Mouse (Mus musculus): ENCODE data around the gene Peli2. TPM values are rescaled to one million over a fixed set of nuclear protein-coding genes. Genes with fewer than 3 reads are reported as not detected.

Peli2 gene
- total and polyA plus RNA-seq, 3 experiments = not detected

DNA sequence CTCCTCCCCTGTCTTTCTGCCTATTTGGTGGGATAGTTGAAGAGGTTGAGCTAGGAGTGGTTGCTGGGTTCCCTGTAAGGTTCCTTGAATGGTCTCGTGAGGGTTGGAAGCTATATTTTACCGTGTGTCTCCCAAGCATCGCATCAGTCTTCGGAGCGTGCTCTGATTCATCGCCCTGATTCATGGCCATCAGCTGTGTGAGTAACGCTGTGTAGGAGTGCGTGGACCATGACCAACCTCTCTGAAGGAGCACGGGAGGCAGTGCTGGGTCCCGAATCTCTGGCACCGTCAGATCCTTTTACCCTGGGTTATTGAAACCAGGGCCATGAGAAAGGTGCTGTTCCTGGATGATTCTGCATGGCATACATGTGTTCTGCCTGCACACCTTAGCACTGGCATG is 92.2 kb downstream of the Peli2 start:
- Histone ChIP-seq H3K4me3 (replicated peaks in 1 of 3; ENCODE audit: low read depth in 2 of 3, low read length in 2 of 3, poor library complexity in 1 of 3) (no peak overlapping the region), H3K79me2 (replicated peaks; ENCODE audit: control insufficient read depth, extremely low read depth, insufficient read depth, poor library complexity, severe bottlenecking) (no peaks in the 10 kb centered on the region), H3K4me2 (ENCODE audit: insufficient read depth, low read depth, poor library complexity, severe bottlenecking) (no peak overlapping the region), H3K27me3 (replicated peaks) (no peaks in the 10 kb centered on the region), H3K9me3 (replicated peaks; ENCODE audit: low read length) (no peaks in the 10 kb centered on the region), H3K4me1 (ENCODE audit: control insufficient read depth in 1 of 2, insufficient read depth in 2 of 2) (no peaks in the 10 kb centered on the region), H3K27ac (ENCODE audit: insufficient read depth, low read depth) (no peak overlapping the region), H3K9ac (ENCODE audit: insufficient read depth, low read depth) (no peak overlapping the region), H3K36me3 (replicated peaks in 1 of 2; ENCODE audit: control insufficient read depth in 1 of 2, insufficient read depth in 1 of 2, low read length in 1 of 2) (no peaks in the 10 kb centered on the region)
- DNase-seq (ENCODE audit: extremely low read depth) = no peak
- dilution Hi-C loops (cut with MboI; ENCODE audit: extremely low pct_ligation_motif_present, extremely low pct_unique_long_range_greater_than_20kb, low sequenced_read_pairs) (no loop called here), in situ Hi-C loops (cut with MboI; ENCODE audit: low pct_ligation_motif_present, low pct_unique_long_range_greater_than_20kb, low sequenced_read_pairs) (no loop called here)
- TF ChIP-seq ELF1 (IDR thresholded peaks at IDR 0.05; ENCODE audit: low read depth, low read length) = no peak
- no peak for TF ChIP-seq PAX5 (IDR thresholded peaks at IDR 0.05; ENCODE audit: low read length)
- TF ChIP-seq CTCF (conservative IDR thresholded peaks at IDR 0.05 in 1 of 2, IDR thresholded peaks at IDR 0.05 in 1 of 2; ENCODE audit: low read depth in 2 of 2, low read length in 2 of 2) = no peak
- no peak for TF ChIP-seq CHD2 (IDR thresholded peaks at IDR 0.05; ENCODE audit: low read length)
- TF ChIP-seq EP300 (IDR thresholded peaks at IDR 0.05; ENCODE audit: low read length) = no peak

DNA sequence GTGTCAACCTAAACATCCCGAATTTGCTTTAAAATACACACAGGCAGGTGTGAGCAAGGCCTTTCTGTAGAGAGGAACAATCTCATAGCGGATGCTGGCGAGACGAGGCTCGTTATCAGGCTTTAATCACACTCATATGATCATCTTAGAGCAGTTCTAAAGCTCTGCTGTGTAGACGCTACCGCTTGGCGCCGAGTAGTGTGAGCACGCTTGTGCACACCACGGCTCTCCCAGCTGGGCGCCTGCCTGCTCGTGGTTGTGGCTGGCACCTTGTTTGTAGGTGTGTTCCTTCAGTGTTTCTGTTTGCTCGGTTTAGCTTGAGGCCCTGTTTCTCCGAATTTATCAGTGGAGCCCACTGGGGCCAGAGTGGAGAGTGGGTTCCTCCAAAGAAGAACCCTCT is 93.0 kb downstream of the Peli2 start:
- no peak for DNase-seq (ENCODE audit: extremely low read depth)
- dilution Hi-C loops (cut with MboI; ENCODE audit: extremely low pct_ligation_motif_present, extremely low pct_unique_long_range_greater_than_20kb, low sequenced_read_pairs) = no loop called here
- no peaks in the 10 kb centered on the region for H3K79me2 ChIP-seq (replicated peaks; ENCODE audit: control insufficient read depth, extremely low read depth, insufficient read depth, poor library complexity, severe bottlenecking)
- H3K27me3 ChIP-seq (replicated peaks) = no peaks in the 10 kb centered on the region
- no peak overlapping the region for H3K27ac ChIP-seq (ENCODE audit: insufficient read depth, low read depth)
- H3K4me3 ChIP-seq (replicated peaks in 1 of 3; ENCODE audit: low read depth in 2 of 3, low read length in 2 of 3, poor library complexity in 1 of 3) = no peak overlapping the region
- in situ Hi-C loops (cut with MboI; ENCODE audit: low pct_ligation_motif_present, low pct_unique_long_range_greater_than_20kb, low sequenced_read_pairs) = no loop called here
- H3K9ac ChIP-seq (ENCODE audit: insufficient read depth, low read depth) = no peak overlapping the region
- H3K4me1 ChIP-seq (ENCODE audit: control insufficient read depth in 1 of 2, insufficient read depth in 2 of 2) = no peaks in the 10 kb centered on the region
- H3K4me2 ChIP-seq (ENCODE audit: insufficient read depth, low read depth, poor library complexity, severe bottlenecking) = no peak overlapping the region
- H3K36me3 ChIP-seq (replicated peaks in 1 of 2; ENCODE audit: control insufficient read depth in 1 of 2, insufficient read depth in 1 of 2, low read length in 1 of 2) = no peaks in the 10 kb centered on the region
- no peaks in the 10 kb centered on the region for H3K9me3 ChIP-seq (replicated peaks; ENCODE audit: low read length)
- no peak for TF ChIP-seq PAX5 (IDR thresholded peaks at IDR 0.05; ENCODE audit: low read length)
- TF ChIP-seq NELFE (IDR thresholded peaks at IDR 0.05; ENCODE audit: low read depth, low read length) = no peak
- no peak for TF ChIP-seq GABPA (IDR thresholded peaks at IDR 0.05; ENCODE audit: insufficient replicate concordance, low read depth, low read length)
- no peak for TF ChIP-seq SIN3A (IDR thresholded peaks at IDR 0.05; ENCODE audit: low read length)
- TF ChIP-seq MAFK (IDR thresholded peaks at IDR 0.05; ENCODE audit: insufficient replicate concordance, low read length) = no peak
- no peak for TF ChIP-seq MAZ (IDR thresholded peaks at IDR 0.05; ENCODE audit: low read depth, low read length)
- TF ChIP-seq MYC (IDR thresholded peaks at IDR 0.05; ENCODE audit: low read depth, low read length) = no peak
- no peak for TF ChIP-seq JUND (conservative IDR thresholded peaks at IDR 0.05; ENCODE audit: low read depth, low read length)
- no peak for TF ChIP-seq SMC3 (IDR thresholded peaks at IDR 0.05; ENCODE audit: low read depth, low read length)
- no peak for TF ChIP-seq E2F4 (IDR thresholded peaks at IDR 0.05; ENCODE audit: insufficient replicate concordance, low read depth, low read length)

DNA sequence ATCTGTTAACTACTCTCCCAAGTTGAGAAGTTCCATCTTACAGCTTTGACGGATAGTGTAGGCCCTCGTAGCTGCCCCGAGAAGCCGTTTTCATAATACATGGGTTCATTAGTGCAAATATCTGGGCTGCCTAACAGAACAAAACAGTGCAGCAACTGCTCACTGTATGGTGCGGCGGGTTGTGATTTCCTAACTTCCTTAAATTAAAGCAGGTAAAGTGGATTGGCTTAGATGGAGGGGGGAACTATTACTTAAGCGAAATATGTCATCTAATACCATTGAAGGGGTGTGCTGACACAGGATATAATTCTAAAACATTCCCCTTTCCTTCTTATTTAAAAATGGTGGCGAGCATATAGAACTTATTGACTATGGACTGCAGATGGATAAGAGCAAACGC is 101.4 kb downstream of the Peli2 start:
- no peak overlapping the region for H3K27ac ChIP-seq (ENCODE audit: insufficient read depth, low read depth)
- no peaks in the 10 kb centered on the region for H3K9me3 ChIP-seq (replicated peaks; ENCODE audit: low read length)
- no peak overlapping the region for H3K4me2 ChIP-seq (ENCODE audit: insufficient read depth, low read depth, poor library complexity, severe bottlenecking)
- dilution Hi-C loops (cut with MboI; ENCODE audit: extremely low pct_ligation_motif_present, extremely low pct_unique_long_range_greater_than_20kb, low sequenced_read_pairs) = no loop called here
- no peak overlapping the region for H3K9ac ChIP-seq (ENCODE audit: insufficient read depth, low read depth)
- no peaks in the 10 kb centered on the region for H3K27me3 ChIP-seq (replicated peaks)
- no peak overlapping the region for H3K4me3 ChIP-seq (replicated peaks in 1 of 3; ENCODE audit: low read depth in 2 of 3, low read length in 2 of 3, poor library complexity in 1 of 3)
- DNase-seq (ENCODE audit: extremely low read depth) = no peak
- no peaks in the 10 kb centered on the region for H3K36me3 ChIP-seq (replicated peaks in 1 of 2; ENCODE audit: control insufficient read depth in 1 of 2, insufficient read depth in 1 of 2, low read length in 1 of 2)
- in situ Hi-C loops (cut with MboI; ENCODE audit: low pct_ligation_motif_present, low pct_unique_long_range_greater_than_20kb, low sequenced_read_pairs) = no loop called here
- peaks cover 0 to 24% of the 10 kb centered on the region in 2 experiments; a peak in 2 of 4 replicates for H3K4me1 ChIP-seq (ENCODE audit: control insufficient read depth in 1 of 2, insufficient read depth in 2 of 2)
- TF ChIP-seq IRF4 (IDR thresholded peaks at IDR 0.05; ENCODE audit: low read depth, low read length) (no peak), ZC3H11A (IDR thresholded peaks at IDR 0.05; ENCODE audit: low read depth, low read length) (no peak), GABPA (IDR thresholded peaks at IDR 0.05; ENCODE audit: insufficient replicate concordance, low read depth, low read length) (no peak)
- H3K79me2 ChIP-seq (replicated peaks; ENCODE audit: control insufficient read depth, extremely low read depth, insufficient read depth, poor library complexity, severe bottlenecking) = no peaks in the 10 kb centered on the region
